Mouse (Mus musculus) adrenal gland, adult 2 months (tissue): ENCODE results near the gene M1ap. TPM values are rescaled to one million over a fixed set of nuclear protein-coding genes. Genes with fewer than 3 reads are reported as not detected.

Source experiments
- DNase-seq: peaks from one replicate; pipeline ENCODE4 v3.0.0; 2021
- microRNA-seq, 2 experiments: library from miRNA; unstranded; fragments of <30 nt; microRNA quantifications; one replicate each; pipeline ENCODE4 v1.2.0; 2021
- polyA plus RNA-seq: library from polyadenylated mRNA; depleted of rRNA; stranded (reverse); fragments of >200 nt; gene quantifications from 2 replicates; pipeline ENCODE4 v1.2.3, GENCODE M21; 2012; rRNA removed
- total RNA-seq, 2 experiments: library from RNA; stranded (reverse); gene quantifications; 2 replicates each; pipeline ENCODE4 v1.2.3; 2021

The M1ap gene
- total and polyA plus RNA-seq, 3 experiments, result not detected

DNA sequence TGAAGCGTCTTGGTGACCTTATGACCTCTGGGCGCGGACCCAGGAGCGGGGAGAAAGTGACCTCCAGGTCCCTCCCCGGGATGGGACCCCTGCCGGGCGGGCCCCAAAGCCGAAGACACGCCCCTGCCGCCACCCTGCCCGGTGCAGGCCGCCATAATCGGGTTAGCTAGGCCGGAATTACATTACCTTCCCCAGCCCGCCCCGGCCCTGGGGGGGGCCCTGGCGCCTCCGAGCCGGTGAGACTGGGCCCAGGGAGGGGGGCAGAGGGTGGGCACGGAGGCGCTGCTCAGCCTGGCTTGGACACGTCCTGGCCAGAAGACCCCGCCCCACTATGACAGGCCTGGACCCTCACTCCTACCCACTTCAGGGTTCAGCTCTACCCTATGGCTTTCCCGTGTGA is 124.5 kb downstream of the M1ap start:
- DNase-seq, result peak; percentile 52

DNA sequence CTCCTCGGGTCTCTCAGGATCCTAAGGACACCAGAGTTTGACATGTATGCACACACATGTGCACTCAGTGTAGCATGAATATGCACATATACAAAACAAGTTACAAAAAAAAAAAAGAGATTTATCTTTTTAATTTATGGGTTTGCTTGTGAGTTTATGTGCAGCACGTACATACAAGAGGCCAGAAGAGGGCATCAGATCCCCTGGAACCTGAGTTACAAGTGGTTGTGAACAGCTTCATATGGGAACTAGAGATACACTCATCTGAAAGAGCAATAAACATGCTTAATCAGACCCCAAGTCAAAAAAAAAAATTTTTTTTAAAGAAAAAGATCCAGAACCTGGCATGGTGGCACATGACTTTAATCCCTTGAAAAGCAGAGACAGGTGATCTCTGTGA is 128.3 kb downstream of the M1ap start:
- no peak for DNase-seq

DNA sequence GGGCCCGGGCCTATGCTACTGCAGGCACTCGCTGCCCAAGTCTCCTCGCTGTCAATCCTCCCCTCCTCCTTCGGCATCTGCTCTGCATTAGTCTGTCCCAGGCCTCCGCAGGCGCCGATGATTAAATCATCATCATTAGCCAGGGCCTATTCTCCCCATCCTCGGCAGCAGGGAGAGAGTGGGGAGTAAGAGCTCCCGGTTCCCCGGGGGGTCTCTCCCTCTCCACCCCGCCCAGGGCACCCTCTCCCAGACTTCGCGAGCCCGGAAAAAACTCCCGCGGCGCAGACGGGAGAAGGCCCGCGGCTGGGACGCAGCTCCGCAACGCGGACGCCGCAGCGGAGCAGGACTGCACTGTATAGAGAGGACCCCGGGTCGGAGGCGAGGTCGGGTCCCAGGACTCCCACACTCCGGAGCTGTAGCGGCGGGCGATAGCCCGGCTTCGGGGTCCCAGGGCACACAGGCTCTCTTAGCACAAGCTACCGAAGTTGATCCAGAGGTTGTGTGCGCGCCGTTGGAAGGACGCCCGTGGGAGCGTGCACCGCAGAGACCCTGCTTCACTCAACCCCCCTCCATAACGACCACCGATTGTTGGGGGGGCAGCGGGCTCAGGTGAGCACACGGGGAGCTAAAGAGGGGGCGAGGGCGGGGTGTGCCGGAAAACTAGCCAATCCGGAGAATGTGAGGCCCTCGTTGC is 131.1 kb downstream of the M1ap start, which contains the start of gene Pcgf1:
TSS of gene Pcgf1 (plus strand) at position 240 of the 694 bp plus-strand sequence.
- DNase-seq, result peak; percentile 77

DNA sequence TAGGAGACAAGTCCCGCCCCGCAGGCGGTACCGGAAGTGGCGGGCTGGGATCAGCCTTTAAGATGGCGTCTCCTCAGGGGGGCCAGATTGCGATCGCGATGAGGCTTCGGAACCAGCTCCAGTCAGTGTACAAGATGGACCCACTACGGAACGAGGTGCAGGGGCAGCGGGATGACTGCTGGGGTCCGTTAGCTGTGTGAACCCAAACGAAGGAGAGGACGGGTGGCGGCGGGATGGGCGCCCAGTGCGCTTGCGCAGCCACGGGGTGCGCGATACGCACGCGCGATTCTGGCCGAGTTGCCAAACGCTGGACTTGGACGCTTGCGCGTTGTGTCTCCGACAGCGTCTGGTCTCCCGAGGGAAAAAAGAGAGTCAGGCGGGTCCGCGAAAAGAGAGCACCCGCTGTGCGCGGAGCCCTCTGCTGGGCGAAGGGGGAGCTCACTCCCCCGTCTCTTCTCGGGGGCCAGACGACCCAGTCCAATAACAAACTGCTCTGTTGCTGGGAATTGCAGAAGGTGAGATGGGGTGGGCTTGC is 131.7 kb downstream of the M1ap start:
- DNase-seq, result peak; percentile 99

Small RNA genes within 50 kb of the gene (microRNA-seq; reads per million reads assigned to microRNA genes)
- 0 reads per million in 2 experiments for gene Mir7040

Other genes with a start within 250 kb of the M1ap start
- 10 to 100 TPM; 37.3 to 44.3 TPM for gene Pole4, start 241.5 kb upstream of the M1ap start, total RNA-seq
- gene Pole4, start 241.5 kb upstream of the M1ap start, polyA plus RNA-seq, result 4.8 and 7.6 TPM in 2 replicates
- gene Hk2, start 172.4 kb upstream of the M1ap start, total RNA-seq, result 100 to 1,000 TPM in 1 of 2 experiments, 10 to 100 TPM in 1; 69.1 to 110 TPM
- gene Hk2, start 172.4 kb upstream of the M1ap start, polyA plus RNA-seq, result 13.3 and 16.8 TPM in 2 replicates
- 1 to 10 TPM in 1 of 2 experiments, under 1 TPM in 1; 0.52 to 1.2 TPM for gene Sema4f, start 7.1 kb upstream of the M1ap start, total RNA-seq
- gene Sema4f, start 7.1 kb upstream of the M1ap start, polyA plus RNA-seq, result 1.1 and 1.3 TPM in 2 replicates
- gene Dok1, start 86.6 kb downstream of the M1ap start, total RNA-seq, result 10 to 100 TPM in 1 of 2 experiments, 1 to 10 TPM in 1; 7.5 to 13.5 TPM
- 7.9 and 11.7 TPM in 2 replicates for gene Dok1, start 86.6 kb downstream of the M1ap start, polyA plus RNA-seq
- gene Loxl3, start 87.3 kb downstream of the M1ap start, total RNA-seq, result 1 to 10 TPM; 1.1 to 3.5 TPM
- gene Loxl3, start 87.3 kb downstream of the M1ap start, polyA plus RNA-seq, result 2.8 and 2.9 TPM in 2 replicates
- 100 to 1,000 TPM; 174 to 228 TPM for gene Aup1, start 107.6 kb downstream of the M1ap start, total RNA-seq
- gene Aup1, start 107.6 kb downstream of the M1ap start, polyA plus RNA-seq, result 1,190 and 1,486 TPM in 2 replicates
- 10 to 100 TPM; 42.6 to 63.6 TPM for gene Htra2, start 108.4 kb downstream of the M1ap start, total RNA-seq
- 74.2 and 89.8 TPM in 2 replicates for gene Htra2, start 108.4 kb downstream of the M1ap start, polyA plus RNA-seq
- 1 to 10 TPM; 2.1 to 2.5 TPM for gene Dqx1, start 110.9 kb downstream of the M1ap start, total RNA-seq
- gene Dqx1, start 110.9 kb downstream of the M1ap start, polyA plus RNA-seq, result 2.6 and 2.7 TPM in 2 replicates
- gene Tlx2, start 123.4 kb downstream of the M1ap start, total RNA-seq, result 10 to 100 TPM in 1 of 2 experiments, 1 to 10 TPM in 1; 4.9 to 15.2 TPM
- 48.7 and 64.4 TPM in 2 replicates for gene Tlx2, start 123.4 kb downstream of the M1ap start, polyA plus RNA-seq
- gene Pcgf1, start 131.0 kb downstream of the M1ap start, total RNA-seq, result 10 to 100 TPM; 35.1 to 48.9 TPM
- 28.6 and 31.6 TPM in 2 replicates for gene Pcgf1, start 131.0 kb downstream of the M1ap start, polyA plus RNA-seq
- 10 to 100 TPM in 1 of 2 experiments, 1 to 10 TPM in 1; 7.6 to 19.7 TPM for gene Lbx2, start 139.5 kb downstream of the M1ap start, total RNA-seq
- 30.1 and 48.9 TPM in 2 replicates for gene Lbx2, start 139.5 kb downstream of the M1ap start, polyA plus RNA-seq
- 1 to 10 TPM; 2.9 to 5.9 TPM for gene Ccdc142, start 154.7 kb downstream of the M1ap start, total RNA-seq
- gene Ccdc142, start 154.7 kb downstream of the M1ap start, polyA plus RNA-seq, result 34.9 and 38.6 TPM in 2 replicates
- 1 to 10 TPM; 3.9 to 6.6 TPM for gene Gm42688, start 154.7 kb downstream of the M1ap start, total RNA-seq
- gene Gm42688, start 154.7 kb downstream of the M1ap start, polyA plus RNA-seq, result 7.5 and 8.8 TPM in 2 replicates
- 100 to 1,000 TPM in 1 of 2 experiments, 10 to 100 TPM in 1; 95.3 to 112 TPM for gene Mrpl53, start 162.1 kb downstream of the M1ap start, total RNA-seq
- gene Mrpl53, start 162.1 kb downstream of the M1ap start, polyA plus RNA-seq, result 81.0 and 85.8 TPM in 2 replicates
- gene Mogs, start 168.6 kb downstream of the M1ap start, total RNA-seq, result 10 to 100 TPM; 48.1 to 52.6 TPM
- 93.2 and 131 TPM in 2 replicates for gene Mogs, start 168.6 kb downstream of the M1ap start, polyA plus RNA-seq
- gene Wbp1, start 174.7 kb downstream of the M1ap start, total RNA-seq, result 100 to 1,000 TPM in 1 of 2 experiments, 10 to 100 TPM in 1; 79.1 to 117 TPM
- gene Wbp1, start 174.7 kb downstream of the M1ap start, polyA plus RNA-seq, result 388 and 405 TPM in 2 replicates
- 10 to 100 TPM; 16.1 to 27.3 TPM for gene Ino80b, start 178.5 kb downstream of the M1ap start, total RNA-seq
- gene Ino80b, start 178.5 kb downstream of the M1ap start, polyA plus RNA-seq, result 90.2 and 102 TPM in 2 replicates
- 10 to 100 TPM in 1 of 2 experiments, 1 to 10 TPM in 1; 9.5 to 10.2 TPM for gene Rtkn, start 188.6 kb downstream of the M1ap start, total RNA-seq
- gene Rtkn, start 188.6 kb downstream of the M1ap start, polyA plus RNA-seq, result 93.6 and 100 TPM in 2 replicates
- gene Wdr54, start 209.5 kb downstream of the M1ap start, total RNA-seq, result 1 to 10 TPM; 2.2 to 4.7 TPM
- gene Wdr54, start 209.5 kb downstream of the M1ap start, polyA plus RNA-seq, result 3.4 and 4.8 TPM in 2 replicates
- gene 1700003E16Rik, start 209.5 kb downstream of the M1ap start, total RNA-seq, result 1 to 10 TPM; 1.1 to 1.3 TPM
- gene 1700003E16Rik, start 209.5 kb downstream of the M1ap start, polyA plus RNA-seq, result 1.0 and 1.4 TPM in 2 replicates
- 100 to 1,000 TPM; 135 to 138 TPM for gene Dctn1, start 219.0 kb downstream of the M1ap start, total RNA-seq
- 210 and 211 TPM in 2 replicates for gene Dctn1, start 219.0 kb downstream of the M1ap start, polyA plus RNA-seq